Mouse (Mus musculus): ENCODE results near the gene Nup93. TPM values are rescaled to one million over a fixed set of nuclear protein-coding genes. Genes with fewer than 3 reads are reported as not detected.

Nup93 gene
- polyA plus RNA-seq, 1 experiment from 2014 or later: 103 TPM

DNA sequence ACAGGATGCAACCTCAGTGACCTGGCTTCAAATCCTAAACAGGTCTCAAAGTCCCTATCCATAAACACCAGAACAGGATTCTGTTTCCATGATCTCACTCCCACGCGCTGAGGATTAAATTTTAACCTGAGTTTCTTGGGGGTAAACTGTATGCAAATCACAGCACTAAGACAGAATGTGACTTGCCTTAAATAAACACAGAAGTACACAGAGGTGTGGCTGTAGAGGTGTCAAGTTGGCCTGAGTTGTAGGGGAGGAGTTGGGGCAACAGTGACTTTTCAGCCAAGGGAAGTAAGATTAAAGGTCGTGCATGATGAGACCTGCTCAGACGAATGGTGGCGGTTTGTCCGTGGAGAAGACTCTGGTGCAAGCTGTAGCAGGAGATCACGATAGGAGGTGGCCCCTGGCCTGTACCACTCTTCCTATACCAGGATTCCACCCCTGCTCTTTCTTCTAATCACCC, 139.7 kb downstream of the Nup93 start:
- ATAC-seq (ENCODE audit: low FRiP score, low TSS enrichment): no peak
- no peak overlapping the region for H3K4me3 ChIP-seq (ENCODE audit: low read length)
- 66% methylated on average over 7 of the region's 7 CpGs for WGBS
- no peak overlapping the region for H3K27ac ChIP-seq (ENCODE audit: low read depth, low read length)
- H3K36me3 ChIP-seq (ENCODE audit: control insufficient read depth, insufficient read depth, low read length): no peaks in the 10 kb centered on the region
- H3K4me2 ChIP-seq (replicated peaks; ENCODE audit: low read depth, low read length): no peak overlapping the region
- no peak overlapping the region for H3K9ac ChIP-seq (ENCODE audit: low read depth, low read length)
- H3K4me1 ChIP-seq (ENCODE audit: control insufficient read depth, insufficient read depth, low read length): no peaks in the 10 kb centered on the region
- no peaks in the 10 kb centered on the region for H3K9me3 ChIP-seq (ENCODE audit: control insufficient read depth, low read length)
- no peaks in the 10 kb centered on the region for H3K27me3 ChIP-seq (ENCODE audit: control insufficient read depth, insufficient read depth, low read length)

DNA sequence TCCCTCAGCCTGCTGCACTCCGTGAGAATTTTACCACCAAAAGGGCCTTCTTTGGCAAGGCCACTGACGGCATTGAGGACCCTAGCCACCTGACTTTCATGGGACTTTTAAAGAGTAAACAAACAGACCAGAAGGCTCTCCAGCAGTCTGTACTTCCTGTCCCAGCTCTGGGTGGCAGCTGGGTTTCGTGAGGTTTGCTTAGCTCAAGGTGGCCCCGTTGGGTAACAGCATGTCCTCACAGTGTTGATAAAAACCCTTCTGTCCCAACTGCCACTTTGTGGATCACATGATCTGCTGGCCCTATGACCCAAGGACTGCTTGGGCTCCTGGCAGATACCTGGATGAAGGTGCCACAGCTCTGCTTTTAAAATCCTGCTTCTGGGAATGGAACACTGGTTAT, 140.2 kb downstream of the Nup93 start:
- Histone ChIP-seq H3K4me3 (ENCODE audit: low read length) (no peak overlapping the region), H3K27ac (ENCODE audit: low read depth, low read length) (no peak overlapping the region), H3K9ac (ENCODE audit: low read depth, low read length) (no peak overlapping the region), H3K4me2 (replicated peaks; ENCODE audit: low read depth, low read length) (no peak overlapping the region), H3K4me1 (ENCODE audit: control insufficient read depth, insufficient read depth, low read length) (no peaks in the 10 kb centered on the region), H3K27me3 (ENCODE audit: control insufficient read depth, insufficient read depth, low read length) (no peaks in the 10 kb centered on the region), H3K36me3 (ENCODE audit: control insufficient read depth, insufficient read depth, low read length) (no peaks in the 10 kb centered on the region), H3K9me3 (ENCODE audit: control insufficient read depth, low read length) (no peaks in the 10 kb centered on the region)
- 51% methylated on average over 4 of the region's 4 CpGs for WGBS
- no peak for ATAC-seq (ENCODE audit: low FRiP score, low TSS enrichment)

DNA sequence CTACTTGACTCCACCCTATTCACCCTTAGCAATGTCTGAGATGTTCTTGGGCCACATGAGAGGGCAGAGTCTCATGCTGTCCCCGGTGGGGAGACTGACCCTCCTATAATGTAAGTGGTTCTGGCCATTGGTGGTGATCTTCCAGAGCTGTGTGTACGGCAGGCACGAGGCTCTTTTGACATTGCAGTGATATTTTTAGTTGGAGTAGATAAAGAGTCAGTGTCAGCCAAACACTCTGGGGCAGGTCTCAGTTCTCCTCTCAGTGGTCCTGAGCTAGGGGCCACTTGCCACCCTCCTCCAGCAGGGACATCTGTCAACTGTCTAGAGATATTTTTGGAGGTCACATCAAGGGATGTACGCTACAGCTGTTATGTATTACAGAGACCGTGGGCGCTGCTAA, 142.9 kb downstream of the Nup93 start:
- Histone ChIP-seq H3K27me3 (ENCODE audit: control insufficient read depth, insufficient read depth, low read length) (no peaks in the 10 kb centered on the region), H3K36me3 (ENCODE audit: control insufficient read depth, insufficient read depth, low read length) (no peaks in the 10 kb centered on the region), H3K9ac (ENCODE audit: low read depth, low read length) (no peak overlapping the region), H3K9me3 (ENCODE audit: control insufficient read depth, low read length) (no peaks in the 10 kb centered on the region), H3K4me3 (ENCODE audit: low read length) (no peak overlapping the region), H3K4me2 (replicated peaks; ENCODE audit: low read depth, low read length) (no peak overlapping the region), H3K4me1 (ENCODE audit: control insufficient read depth, insufficient read depth, low read length) (no peaks in the 10 kb centered on the region), H3K27ac (ENCODE audit: low read depth, low read length) (no peak overlapping the region)
- 81% methylated on average over 6 of the region's 6 CpGs for WGBS
- ATAC-seq (ENCODE audit: low FRiP score, low TSS enrichment): no peak

DNA sequence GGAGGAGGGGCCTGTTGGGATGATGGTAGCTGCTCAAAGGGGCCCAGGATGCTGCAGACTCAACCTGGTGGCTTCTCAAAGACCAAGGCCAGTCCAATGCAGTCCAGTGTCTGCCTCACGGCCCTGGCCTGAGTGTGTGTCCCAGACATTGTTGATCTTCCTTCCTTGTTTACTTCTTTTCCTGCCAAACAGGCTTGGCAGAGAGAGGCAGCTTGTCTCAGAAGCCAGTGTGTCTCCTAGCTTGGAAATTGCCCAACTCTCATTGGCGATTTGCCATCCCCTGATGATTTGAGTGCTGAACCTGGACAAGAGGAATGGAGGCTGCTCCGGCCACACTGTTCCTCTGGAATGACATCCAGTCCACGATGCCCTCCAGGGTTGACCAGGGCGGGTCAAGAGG, 144.2 kb downstream of the Nup93 start:
- no peak for ATAC-seq (ENCODE audit: low FRiP score, low TSS enrichment)
- Histone ChIP-seq H3K4me2 (replicated peaks; ENCODE audit: low read depth, low read length) (no peak overlapping the region), H3K4me1 (ENCODE audit: control insufficient read depth, insufficient read depth, low read length) (no peaks in the 10 kb centered on the region), H3K4me3 (ENCODE audit: low read length) (no peak overlapping the region), H3K36me3 (ENCODE audit: control insufficient read depth, insufficient read depth, low read length) (no peaks in the 10 kb centered on the region), H3K9me3 (ENCODE audit: control insufficient read depth, low read length) (no peaks in the 10 kb centered on the region), H3K27ac (ENCODE audit: low read depth, low read length) (no peak overlapping the region), H3K27me3 (ENCODE audit: control insufficient read depth, insufficient read depth, low read length) (no peaks in the 10 kb centered on the region), H3K9ac (ENCODE audit: low read depth, low read length) (no peak overlapping the region)
- WGBS: 70% methylated on average over 5 of the region's 5 CpGs

DNA sequence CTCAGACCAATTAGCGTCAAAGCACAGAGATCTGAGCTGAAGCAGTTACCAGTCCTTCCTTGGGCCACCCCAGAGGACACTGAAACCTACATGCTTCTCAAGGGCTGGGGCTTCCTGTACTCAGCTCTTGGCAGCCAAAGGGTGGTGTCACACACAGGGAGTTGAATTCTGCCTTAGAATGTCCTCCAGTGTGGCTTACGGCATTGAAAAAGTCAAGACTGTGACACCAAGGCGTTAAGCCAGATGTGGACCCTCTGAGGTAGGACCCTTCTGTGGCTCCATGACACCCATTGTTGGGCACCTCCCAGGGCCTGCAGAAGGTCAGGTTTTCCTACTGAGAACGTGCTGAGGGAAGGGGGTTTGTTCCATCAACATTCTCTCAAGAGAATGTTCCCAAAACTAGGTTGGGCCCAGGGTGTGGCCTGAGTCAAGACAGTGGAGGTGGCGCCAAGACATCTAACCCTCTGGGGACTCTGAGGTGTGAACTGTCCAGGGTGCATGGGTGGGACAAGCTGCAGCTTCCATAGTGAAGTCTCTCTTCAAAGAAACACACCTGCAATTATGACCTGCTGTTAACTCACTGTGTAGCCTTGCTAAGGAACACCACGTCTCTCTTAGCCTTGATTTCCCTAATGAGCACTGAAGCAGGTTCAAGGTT, 147.5 kb downstream of the Nup93 start:
- no peaks in the 10 kb centered on the region for H3K9me3 ChIP-seq (ENCODE audit: control insufficient read depth, low read length)
- no peaks in the 10 kb centered on the region for H3K36me3 ChIP-seq (ENCODE audit: control insufficient read depth, insufficient read depth, low read length)
- no peaks in the 10 kb centered on the region for H3K4me1 ChIP-seq (ENCODE audit: control insufficient read depth, insufficient read depth, low read length)
- H3K4me2 ChIP-seq (replicated peaks; ENCODE audit: low read depth, low read length): no peak overlapping the region
- no peaks in the 10 kb centered on the region for H3K27me3 ChIP-seq (ENCODE audit: control insufficient read depth, insufficient read depth, low read length)
- H3K9ac ChIP-seq (ENCODE audit: low read depth, low read length): no peak overlapping the region
- WGBS: 85% methylated on average over 6 of the region's 6 CpGs
- no peak for ATAC-seq (ENCODE audit: low FRiP score, low TSS enrichment)
- no peak overlapping the region for H3K27ac ChIP-seq (ENCODE audit: low read depth, low read length)
- H3K4me3 ChIP-seq (ENCODE audit: low read length): no peak overlapping the region

DNA sequence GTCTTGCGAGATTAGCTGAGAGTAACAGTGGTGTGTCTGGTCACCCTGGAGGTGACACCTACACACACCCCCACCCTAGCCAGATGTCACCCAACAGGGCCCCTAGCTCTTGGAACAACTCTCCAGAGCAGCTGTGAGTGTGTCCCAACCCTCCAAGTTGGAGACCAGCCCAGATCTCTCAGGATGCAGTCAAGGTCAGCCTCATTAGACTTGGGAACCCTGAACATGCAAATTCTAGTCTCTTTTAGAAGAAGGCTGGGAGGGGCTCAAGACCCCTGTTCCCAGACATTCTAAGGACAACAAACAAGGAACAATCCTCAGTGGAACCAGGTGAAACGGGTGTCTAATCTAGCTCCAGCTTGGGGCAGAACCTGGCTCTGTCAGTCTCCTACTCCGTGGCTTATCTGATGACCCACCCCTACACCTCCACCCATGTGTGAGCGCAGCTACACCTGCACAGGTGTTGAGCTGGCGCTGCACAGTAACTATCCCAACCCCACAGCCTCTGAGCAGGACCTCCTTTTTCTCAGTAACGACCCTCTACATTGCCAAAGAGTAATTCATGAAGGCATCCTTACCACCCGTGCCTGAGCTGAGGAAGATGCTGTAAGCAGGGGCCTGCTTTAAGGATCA, 148.4 kb downstream of the Nup93 start:
- H3K9ac ChIP-seq (ENCODE audit: low read depth, low read length): no peak overlapping the region
- H3K27ac ChIP-seq (ENCODE audit: low read depth, low read length): no peak overlapping the region
- no peaks in the 10 kb centered on the region for H3K36me3 ChIP-seq (ENCODE audit: control insufficient read depth, insufficient read depth, low read length)
- no peak overlapping the region for H3K4me2 ChIP-seq (replicated peaks; ENCODE audit: low read depth, low read length)
- no peaks in the 10 kb centered on the region for H3K4me1 ChIP-seq (ENCODE audit: control insufficient read depth, insufficient read depth, low read length)
- no peak overlapping the region for H3K4me3 ChIP-seq (ENCODE audit: low read length)
- H3K27me3 ChIP-seq (ENCODE audit: control insufficient read depth, insufficient read depth, low read length): no peaks in the 10 kb centered on the region
- no peak for ATAC-seq (ENCODE audit: low FRiP score, low TSS enrichment)
- 78% methylated on average over 7 of the region's 7 CpGs for WGBS
- H3K9me3 ChIP-seq (ENCODE audit: control insufficient read depth, low read length): no peaks in the 10 kb centered on the region

DNA sequence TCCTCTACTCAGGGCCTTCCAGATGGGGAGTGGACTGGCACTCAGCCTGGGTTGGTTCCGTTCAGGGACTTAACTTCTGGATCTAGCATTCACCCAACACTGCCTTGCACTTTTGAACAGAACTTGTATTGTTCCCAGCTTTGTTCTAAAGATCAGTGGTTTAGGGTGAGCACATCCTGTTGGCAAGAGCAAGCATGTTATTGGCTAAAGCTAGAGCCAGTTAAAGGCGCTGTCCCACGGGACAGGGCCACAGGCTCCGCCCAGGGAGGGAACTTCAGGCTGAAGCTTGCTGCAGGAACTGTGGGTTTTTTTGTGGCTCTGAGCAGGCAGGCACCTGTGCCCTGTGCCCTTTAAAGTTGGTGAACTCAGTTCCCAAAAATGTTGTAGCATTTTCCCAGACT, 148.9 kb downstream of the Nup93 start:
- ATAC-seq (ENCODE audit: low FRiP score, low TSS enrichment): no peak
- no peak overlapping the region for H3K4me3 ChIP-seq (ENCODE audit: low read length)
- H3K36me3 ChIP-seq (ENCODE audit: control insufficient read depth, insufficient read depth, low read length): no peaks in the 10 kb centered on the region
- no peak overlapping the region for H3K4me2 ChIP-seq (replicated peaks; ENCODE audit: low read depth, low read length)
- 53% methylated on average over 4 of the region's 4 CpGs for WGBS
- H3K27me3 ChIP-seq (ENCODE audit: control insufficient read depth, insufficient read depth, low read length): no peaks in the 10 kb centered on the region
- H3K9me3 ChIP-seq (ENCODE audit: control insufficient read depth, low read length): no peaks in the 10 kb centered on the region
- no peak overlapping the region for H3K27ac ChIP-seq (ENCODE audit: low read depth, low read length)
- H3K9ac ChIP-seq (ENCODE audit: low read depth, low read length): no peak overlapping the region
- no peaks in the 10 kb centered on the region for H3K4me1 ChIP-seq (ENCODE audit: control insufficient read depth, insufficient read depth, low read length)

DNA sequence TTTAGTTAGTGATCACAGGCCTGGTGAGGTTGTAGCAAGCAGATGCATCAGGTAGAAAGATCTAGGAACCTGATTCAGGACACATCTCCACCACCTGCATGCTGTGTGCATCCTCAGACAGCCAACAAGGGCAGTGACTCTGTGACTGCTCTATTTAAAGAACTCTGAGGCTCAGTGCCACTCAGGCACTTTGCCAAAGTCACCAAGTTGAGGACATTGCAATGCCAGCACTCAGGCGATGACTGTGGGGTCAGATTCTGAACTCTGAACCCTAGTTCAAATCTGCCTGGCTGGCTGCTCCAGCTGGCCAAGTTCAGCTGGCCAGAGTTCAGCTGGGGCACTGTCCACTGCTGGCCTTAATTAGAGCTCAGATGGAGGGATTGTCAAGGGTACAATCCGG, 149.5 kb downstream of the Nup93 start:
- no peaks in the 10 kb centered on the region for H3K4me1 ChIP-seq (ENCODE audit: control insufficient read depth, insufficient read depth, low read length)
- no peak overlapping the region for H3K4me2 ChIP-seq (replicated peaks; ENCODE audit: low read depth, low read length)
- 76% methylated on average over 2 of the region's 2 CpGs for WGBS
- H3K27me3 ChIP-seq (ENCODE audit: control insufficient read depth, insufficient read depth, low read length): no peaks in the 10 kb centered on the region
- H3K9me3 ChIP-seq (ENCODE audit: control insufficient read depth, low read length): no peaks in the 10 kb centered on the region
- no peak for ATAC-seq (ENCODE audit: low FRiP score, low TSS enrichment)
- no peak overlapping the region for H3K9ac ChIP-seq (ENCODE audit: low read depth, low read length)
- no peaks in the 10 kb centered on the region for H3K36me3 ChIP-seq (ENCODE audit: control insufficient read depth, insufficient read depth, low read length)
- no peak overlapping the region for H3K4me3 ChIP-seq (ENCODE audit: low read length)
- H3K27ac ChIP-seq (ENCODE audit: low read depth, low read length): no peak overlapping the region

DNA sequence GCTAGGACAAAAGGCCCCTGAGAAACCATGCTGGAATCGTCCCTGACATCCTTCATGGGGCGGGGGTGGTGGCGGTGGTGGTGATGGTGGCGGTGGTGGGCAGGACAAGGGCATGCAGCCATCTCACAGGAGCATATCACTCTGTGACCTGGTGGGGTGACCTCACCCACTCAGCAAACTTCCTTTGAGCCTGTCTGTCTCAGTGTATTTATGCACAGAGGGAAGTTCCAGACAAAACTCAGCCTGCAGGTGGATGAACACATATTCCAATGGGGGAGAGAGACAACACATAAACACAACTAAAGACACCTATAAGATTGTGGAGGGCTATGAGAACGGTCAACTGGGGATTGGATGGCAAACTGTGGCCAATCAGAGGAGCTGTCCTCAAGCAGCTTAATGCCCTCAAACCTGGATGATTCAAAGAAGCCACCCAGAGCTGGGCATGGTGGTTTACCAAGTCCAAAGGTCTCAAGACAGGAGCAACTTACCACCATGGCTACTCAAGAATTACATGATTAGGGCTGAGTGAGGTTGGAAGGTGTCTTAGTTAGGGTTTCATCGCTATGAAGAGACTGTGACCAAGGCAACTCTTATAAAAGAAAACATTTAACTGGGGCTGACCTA, 150.4 kb downstream of the Nup93 start:
- no peak for ATAC-seq (ENCODE audit: low FRiP score, low TSS enrichment)
- H3K9ac ChIP-seq (ENCODE audit: low read depth, low read length): no peak overlapping the region
- no peaks in the 10 kb centered on the region for H3K4me1 ChIP-seq (ENCODE audit: control insufficient read depth, insufficient read depth, low read length)
- no peak overlapping the region for H3K4me2 ChIP-seq (replicated peaks; ENCODE audit: low read depth, low read length)
- no peaks in the 10 kb centered on the region for H3K27me3 ChIP-seq (ENCODE audit: control insufficient read depth, insufficient read depth, low read length)
- H3K4me3 ChIP-seq (ENCODE audit: low read length): no peak overlapping the region
- WGBS: 85% methylated on average over 6 of the region's 6 CpGs
- no peak overlapping the region for H3K27ac ChIP-seq (ENCODE audit: low read depth, low read length)
- no peaks in the 10 kb centered on the region for H3K9me3 ChIP-seq (ENCODE audit: control insufficient read depth, low read length)
- H3K36me3 ChIP-seq (ENCODE audit: control insufficient read depth, insufficient read depth, low read length): no peaks in the 10 kb centered on the region
